Mouse (Mus musculus) intestine, embryonic 14.5 days (tissue): ENCODE data around the gene Atad5. TPM values are rescaled to one million over a fixed set of nuclear protein-coding genes. Genes with fewer than 3 reads are reported as not detected.
"Not testable (repeated sequence)": the region's sequence is repeated elsewhere in the genome, so short reads cannot be mapped to it uniquely, and the experiment has no call there.

ENCODE experiments used
- ATAC-seq: fragments of 200-750 bp; cut with Nextera tagmentation; replicated peaks from 2 replicates; pipeline ENCODE4 v1.8.0; 2017; ENCODE audit warnings: low read depth, moderate number of reproducible peaks, moderate TSS enrichment, moderate library complexity; ENCODE audit not compliant: low FRiP score, low TSS enrichment
- DNase-seq: peaks from one replicate; pipeline ENCODE4 v3.0.0-alpha.2; 2018; ENCODE audit warnings: low spot score
- H3K27ac ChIP-seq: fragments of 300-500 bp; sonication (generic); 2 replicates; pipeline ENCODE4 v1.5.1; 2014; ENCODE audit warnings: low read depth, mild to moderate bottlenecking, control low read depth
- H3K27me3 ChIP-seq: fragments of 300-500 bp; sonication (generic); replicated peaks from 2 replicates; pipeline ENCODE4 v1.6.1; 2014; ENCODE audit warnings: low read length, control low read depth; ENCODE audit not compliant: control insufficient read depth, insufficient read depth
- H3K36me3 ChIP-seq: fragments of 300-500 bp; sonication (generic); 2 replicates; pipeline ENCODE4 v1.6.1; 2014; ENCODE audit warnings: low read length, control low read depth; ENCODE audit not compliant: control insufficient read depth, insufficient read depth
- H3K4me1 ChIP-seq: fragments of 300-500 bp; sonication (generic); replicated peaks from 2 replicates; pipeline ENCODE4 v1.6.1; 2014; ENCODE audit warnings: low read length, control low read depth, mixed read lengths; ENCODE audit not compliant: control insufficient read depth, insufficient read depth
- H3K4me2 ChIP-seq: fragments of 300-500 bp; sonication (generic); 2 replicates; pipeline ENCODE4 v1.6.1; 2014; ENCODE audit warnings: low read length
- H3K4me3 ChIP-seq: fragments of 300-500 bp; sonication (generic); 2 replicates; pipeline ENCODE4 v1.5.1; 2014; ENCODE audit warnings: low read depth, low read length, control low read depth, mixed read lengths
- H3K9ac ChIP-seq: fragments of 300-500 bp; sonication (generic); 2 replicates; pipeline ENCODE4 v1.6.1; 2014; ENCODE audit warnings: mild to moderate bottlenecking, low read length
- H3K9me3 ChIP-seq: fragments of 300-500 bp; sonication (generic); 2 replicates; pipeline ENCODE4 v1.6.1; 2016; ENCODE audit warnings: low read length, control low read depth; ENCODE audit not compliant: control insufficient read depth
- WGBS: fragments of 180-500 bp; shearing (Covaris S2); extraction: QIAGEN DNeasy Blood & Tissue Kit; methylation state at CpG from one replicate; pipeline ENCODE4 v1.1.7; 2014; 5-methylcytosine and 5-hydroxymethylcytosine counted together
- polyA plus RNA-seq: library from polyadenylated mRNA; unstranded; fragments of >200 nt; fragmentation: Nextera tagmentation; extraction: Ambion mirVana; gene quantifications from 2 replicates; pipeline ENCODE4 v1.2.1, GENCODE M21; 2014

The Atad5 gene
- polyA plus RNA-seq, 1 experiment from 2014 or later: 12.3 TPM

DNA sequence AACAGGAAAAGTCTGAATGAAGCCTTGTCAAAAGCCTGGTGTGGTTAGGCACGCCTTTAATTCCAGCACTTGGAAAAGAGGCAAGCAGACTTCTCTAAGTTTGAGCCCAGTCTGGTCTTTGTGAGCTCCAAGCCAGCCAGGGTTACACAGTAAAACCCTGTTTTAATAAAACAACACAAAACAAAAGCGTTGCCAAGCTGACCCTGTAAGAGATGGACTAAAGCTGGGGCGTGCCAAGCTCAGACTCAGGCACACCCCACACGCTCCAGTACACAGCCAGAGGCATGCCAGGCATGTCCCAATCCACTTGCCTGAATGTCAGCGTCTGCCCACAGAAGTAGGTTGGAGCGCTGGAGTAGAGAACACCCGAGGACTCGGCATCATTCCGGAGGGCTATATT, 33.1 kb upstream of the Atad5 start:
- no peak overlapping the region for H3K27ac ChIP-seq
- H3K27me3 ChIP-seq: no peaks in the 10 kb centered on the region
- ATAC-seq (no peak), DNase-seq (no peak)
- H3K36me3 ChIP-seq: peaks cover 72% of the 10 kb centered on the region
- H3K4me2 ChIP-seq: no peak overlapping the region
- H3K9ac ChIP-seq: no peak overlapping the region
- no peaks in the 10 kb centered on the region for H3K4me1 ChIP-seq
- no peak overlapping the region for H3K4me3 ChIP-seq
- H3K9me3 ChIP-seq: no peaks in the 10 kb centered on the region
- WGBS: 92% methylated on average over 9 of the region's 9 CpGs

DNA sequence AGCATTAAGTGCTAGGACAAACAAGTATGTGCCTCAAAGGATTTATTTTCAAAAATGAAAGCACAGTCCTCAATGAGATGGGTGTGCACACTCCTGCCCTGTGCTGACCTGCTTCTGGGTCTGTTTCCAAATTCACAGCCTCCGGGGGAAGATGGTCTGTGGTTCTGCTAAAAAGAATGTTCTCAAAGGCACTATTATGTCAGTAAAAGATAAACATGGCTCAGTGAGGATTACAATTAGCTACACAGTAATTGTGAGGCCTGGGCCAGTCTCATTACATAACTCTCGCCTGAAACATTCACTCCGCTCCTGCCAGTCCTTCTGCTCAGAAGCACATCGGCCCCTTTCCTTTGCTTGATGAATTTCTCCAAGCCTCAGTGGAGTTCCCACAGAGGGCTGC, 27.0 kb upstream of the Atad5 start:
- ATAC-seq (no peak), DNase-seq (no peak)
- H3K4me1 ChIP-seq: no peaks in the 10 kb centered on the region
- no peak overlapping the region for H3K4me2 ChIP-seq
- H3K36me3 ChIP-seq: peaks cover 50% of the 10 kb centered on the region
- H3K9ac ChIP-seq: no peak overlapping the region
- no peak overlapping the region for H3K27ac ChIP-seq
- no peak overlapping the region for H3K4me3 ChIP-seq
- WGBS: 60% methylated on average over 4 of the region's 4 CpGs
- no peaks in the 10 kb centered on the region for H3K9me3 ChIP-seq
- no peaks in the 10 kb centered on the region for H3K27me3 ChIP-seq

DNA sequence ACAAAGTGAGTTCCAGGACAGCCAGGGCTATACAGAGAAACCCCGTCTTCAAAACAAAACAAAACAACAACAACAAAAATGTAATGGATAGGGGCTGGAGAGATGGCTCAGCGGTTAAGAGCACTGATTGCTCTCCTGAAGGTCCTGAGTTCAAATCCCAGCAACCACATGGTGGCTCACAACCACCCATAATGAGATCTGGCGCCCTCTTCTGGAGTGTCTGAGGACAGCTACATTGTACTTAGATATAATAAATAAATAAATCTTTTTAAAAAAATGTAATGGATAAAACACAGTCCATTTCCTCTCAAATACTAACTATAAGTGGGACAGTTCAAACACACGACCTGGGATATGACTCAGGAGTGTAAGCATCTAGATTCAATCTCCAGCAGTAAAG, 22.8 kb upstream of the Atad5 start:
- peaks cover 11% of the 10 kb centered on the region for H3K36me3 ChIP-seq
- H3K4me1 ChIP-seq, DNase-seq, ATAC-seq, H3K4me3 ChIP-seq, H3K4me2 ChIP-seq, H3K9me3 ChIP-seq, H3K27ac ChIP-seq, H3K9ac ChIP-seq, H3K27me3 ChIP-seq: not testable (repeated sequence)
- WGBS: 82% methylated on average over 4 of the region's 4 CpGs

DNA sequence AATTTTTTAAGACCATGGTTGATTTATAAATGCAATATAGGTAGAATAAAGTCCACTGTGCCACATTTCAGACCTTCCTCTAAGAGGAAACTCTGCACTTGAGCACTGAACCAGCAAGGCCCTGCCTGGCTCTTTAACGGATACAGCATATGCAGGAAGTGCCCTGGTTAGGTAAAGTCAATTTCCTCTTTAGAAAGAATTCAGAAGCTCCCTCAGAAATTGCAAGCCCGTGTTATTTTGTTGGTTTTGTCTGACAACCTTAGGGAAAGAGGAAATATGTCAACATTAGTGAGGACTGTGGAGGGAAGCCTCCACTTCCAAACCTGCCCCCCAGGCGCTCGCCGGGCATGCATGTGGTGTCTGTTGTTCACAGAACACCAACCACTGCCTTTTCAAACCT, 21.6 kb upstream of the Atad5 start:
- H3K27me3 ChIP-seq: no peaks in the 10 kb centered on the region
- no peak overlapping the region for H3K4me2 ChIP-seq
- H3K36me3 ChIP-seq: peaks cover 11% of the 10 kb centered on the region
- no peak overlapping the region for H3K9ac ChIP-seq
- H3K9me3 ChIP-seq: no peaks in the 10 kb centered on the region
- H3K4me1 ChIP-seq: no peaks in the 10 kb centered on the region
- ATAC-seq (no peak), DNase-seq (no peak)
- no peak overlapping the region for H3K4me3 ChIP-seq
- 85% methylated on average over 5 of the region's 5 CpGs for WGBS
- no peak overlapping the region for H3K27ac ChIP-seq

DNA sequence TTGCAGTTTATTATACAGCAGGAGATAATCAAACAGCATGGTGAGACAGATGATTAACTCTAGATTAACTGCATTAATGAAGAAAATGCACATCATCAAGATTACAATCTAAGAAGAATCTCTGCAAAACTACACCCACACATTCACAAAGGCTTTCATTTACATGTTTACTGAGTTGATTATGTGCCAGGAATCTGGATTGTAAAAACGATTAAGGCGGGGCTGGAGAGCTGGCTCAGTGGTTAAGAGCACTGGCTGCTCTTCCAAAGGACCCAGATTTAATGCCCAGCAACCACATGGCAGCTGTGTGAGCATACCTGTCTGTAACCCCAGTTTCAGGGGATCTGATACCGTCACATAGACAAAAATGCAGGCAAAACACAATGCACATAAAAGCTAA, 19.4 kb upstream of the Atad5 start:
- no peak overlapping the region for H3K9ac ChIP-seq
- H3K4me3 ChIP-seq: no peak overlapping the region
- no peaks in the 10 kb centered on the region for H3K36me3 ChIP-seq
- no peak for ATAC-seq
- no peaks in the 10 kb centered on the region for H3K9me3 ChIP-seq
- H3K4me2 ChIP-seq: no peak overlapping the region
- H3K27ac ChIP-seq: no peak overlapping the region
- DNase-seq: no peak
- 90% methylated on average over 3 of the region's 3 CpGs for WGBS
- H3K4me1 ChIP-seq: no peaks in the 10 kb centered on the region
- H3K27me3 ChIP-seq: no peaks in the 10 kb centered on the region

DNA sequence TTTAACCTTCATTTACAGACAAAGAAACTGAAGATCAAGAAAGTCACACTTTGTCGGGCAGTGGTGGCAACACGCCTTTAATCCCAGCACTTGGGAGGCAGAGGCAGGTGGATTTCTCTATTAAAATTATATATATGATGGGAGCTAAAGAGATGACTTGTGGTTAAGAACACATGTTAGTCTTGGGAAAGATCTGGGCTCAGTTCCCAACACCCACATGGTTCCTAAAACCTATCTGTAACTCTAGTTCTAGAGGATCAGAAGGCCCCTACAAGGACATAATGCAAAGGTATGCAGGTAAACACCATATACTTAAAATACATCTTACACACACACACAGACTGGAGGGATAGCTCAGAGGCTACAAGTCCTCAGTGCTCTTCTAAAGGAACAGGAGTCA, 18.2 kb upstream of the Atad5 start:
- no peaks in the 10 kb centered on the region for H3K36me3 ChIP-seq
- no peak overlapping the region for H3K9ac ChIP-seq
- ATAC-seq (no peak), DNase-seq (no peak)
- no peak overlapping the region for H3K4me3 ChIP-seq
- no peaks in the 10 kb centered on the region for H3K27me3 ChIP-seq
- H3K4me1 ChIP-seq: no peaks in the 10 kb centered on the region
- no peaks in the 10 kb centered on the region for H3K9me3 ChIP-seq
- H3K27ac ChIP-seq: no peak overlapping the region
- no peak overlapping the region for H3K4me2 ChIP-seq
- 93% methylated on average over 2 of the region's 2 CpGs for WGBS

DNA sequence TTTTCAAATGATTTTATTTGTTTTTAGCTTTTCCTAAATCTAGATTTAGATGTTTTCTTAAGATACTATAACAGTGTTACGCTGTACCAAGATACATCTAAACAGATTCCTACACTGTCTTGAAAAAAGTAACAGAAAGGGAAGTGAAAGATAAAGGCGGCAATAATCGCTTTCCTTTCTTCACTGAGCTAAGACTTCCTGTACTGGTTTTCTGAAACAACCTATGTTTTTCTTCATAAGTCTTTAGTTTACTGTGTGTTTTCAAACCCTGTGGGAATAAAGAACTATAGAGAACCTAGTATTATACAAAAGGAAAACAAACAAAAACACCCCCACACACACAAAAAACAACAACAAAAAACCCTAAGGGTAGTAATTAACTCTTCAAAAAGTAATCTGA, 16.8 kb upstream of the Atad5 start:
- no peak for ATAC-seq

DNA sequence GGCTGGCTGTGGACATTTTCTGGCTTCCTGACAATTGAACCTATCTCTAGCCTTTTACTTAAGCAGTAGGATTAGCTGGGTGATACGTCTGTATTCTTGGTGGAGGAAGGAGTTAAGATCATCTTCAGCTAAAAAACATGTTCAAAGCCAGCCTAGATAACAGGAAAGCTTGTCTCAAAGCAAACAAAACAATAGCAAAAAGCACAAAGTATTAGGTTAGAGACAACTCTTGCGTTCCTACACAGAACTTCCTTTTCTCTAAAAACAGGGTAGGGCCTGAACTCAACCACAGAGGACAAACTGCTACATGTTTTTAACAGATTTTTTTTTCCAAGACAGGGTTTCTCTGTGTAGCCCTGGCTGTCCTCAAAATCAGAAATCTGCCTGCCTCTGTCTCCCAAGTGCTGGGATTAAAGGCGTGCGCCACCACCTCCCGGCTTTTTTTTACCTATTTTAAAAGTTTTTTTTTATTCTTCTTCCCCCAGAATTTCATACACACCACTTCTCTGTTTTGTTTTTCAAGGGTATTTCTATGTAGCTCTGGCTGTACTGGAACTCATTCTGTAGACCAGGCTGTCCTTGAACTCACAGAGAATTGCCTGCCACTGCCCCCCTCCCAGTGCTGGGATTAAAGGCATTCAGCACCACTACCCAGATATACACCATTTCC, 13.5 kb upstream of the Atad5 start:
- no peaks in the 10 kb centered on the region for H3K27me3 ChIP-seq
- no peak for DNase-seq
- no peak overlapping the region for H3K4me3 ChIP-seq
- no peak overlapping the region for H3K4me2 ChIP-seq
- no peak overlapping the region for H3K27ac ChIP-seq
- H3K36me3 ChIP-seq: peaks cover 3% of the 10 kb centered on the region; the same call in 1 of the 2 replicates
- H3K9ac ChIP-seq: no peak overlapping the region
- WGBS: 95% methylated on average over 5 of the region's 5 CpGs
- 0 out of 2 replicates have a peak, but pooled peaks cover 5% of the 10 kb centered on the region for H3K4me1 ChIP-seq
- H3K9me3 ChIP-seq: no peaks in the 10 kb centered on the region
- no peak for ATAC-seq

More for the DNA sequence above, 16.8 kb upstream of the Atad5 start:
- 88% methylated on average over 3 of the region's 3 CpGs for WGBS
- no peaks in the 10 kb centered on the region for H3K36me3 ChIP-seq
- H3K4me2 ChIP-seq: no peak overlapping the region
- no peak overlapping the region for H3K27ac ChIP-seq
- H3K4me3 ChIP-seq: no peak overlapping the region
- no peak for DNase-seq
- no peaks in the 10 kb centered on the region for H3K27me3 ChIP-seq
- no peaks in the 10 kb centered on the region for H3K9me3 ChIP-seq
- no peak overlapping the region for H3K9ac ChIP-seq
- no peaks in the 10 kb centered on the region for H3K4me1 ChIP-seq

DNA sequence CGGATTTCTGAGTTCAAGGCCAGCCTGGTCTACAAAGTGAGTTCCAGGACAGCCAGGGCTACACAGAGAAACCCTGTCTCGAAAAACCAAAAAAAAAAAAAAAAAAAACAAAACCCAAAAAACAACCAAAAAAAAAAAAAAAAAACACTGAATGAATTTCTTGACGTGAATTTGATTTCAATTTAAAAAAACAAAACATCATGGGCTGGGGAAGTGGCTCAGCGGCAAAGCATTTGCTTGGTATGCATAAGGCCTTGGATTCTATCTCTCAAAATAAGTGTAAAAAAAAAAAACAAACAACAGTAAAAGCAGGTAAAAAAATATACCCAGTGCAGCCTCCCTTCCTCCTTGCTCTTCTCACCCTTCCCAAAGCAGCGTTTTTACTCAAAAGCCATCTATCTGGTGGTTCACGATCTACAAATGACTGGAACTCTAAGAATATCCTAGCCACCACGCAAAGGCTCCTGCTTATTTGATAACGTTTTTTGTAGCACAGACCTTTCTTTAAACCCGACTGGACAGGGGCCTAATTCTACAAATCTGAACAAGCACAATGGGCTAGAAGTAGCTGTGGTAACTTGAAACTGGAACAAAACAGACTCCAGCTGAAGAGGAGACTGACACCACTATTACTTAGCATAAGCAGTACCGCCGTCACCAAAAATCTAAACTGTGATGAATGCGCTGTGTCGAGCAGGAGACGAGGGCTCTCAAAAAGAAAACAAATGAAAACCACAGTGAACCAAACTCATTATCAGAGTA, 11.2 kb upstream of the Atad5 start:
- no peak overlapping the region for H3K4me2 ChIP-seq
- 82% methylated on average over 13 of the region's 14 CpGs for WGBS
- H3K27ac ChIP-seq: no peak overlapping the region
- no peak overlapping the region for H3K4me3 ChIP-seq
- peaks cover 12% of the 10 kb centered on the region for H3K4me1 ChIP-seq
- no peak overlapping the region for H3K9ac ChIP-seq
- DNase-seq: no peak
- no peak for ATAC-seq
- peaks cover 3% of the 10 kb centered on the region; the same call in 1 of the 2 replicates for H3K36me3 ChIP-seq
- H3K9me3 ChIP-seq: no peaks in the 10 kb centered on the region
- H3K27me3 ChIP-seq: no peaks in the 10 kb centered on the region
